Mouse (Mus musculus) megakaryocyte progenitor cell, adult 5-6 weeks (primary cell): ENCODE data around the gene Arhgef7. TPM values are rescaled to one million over a fixed set of nuclear protein-coding genes. Genes with fewer than 3 reads are reported as not detected.

ENCODE experiments used
- ATAC-seq: replicated peaks from 2 replicates; pipeline ENCODE4 v1.8.0; 2016; ENCODE audit warnings: mild to moderate bottlenecking, moderate TSS enrichment, inconsistent platforms; ENCODE audit not compliant: poor library complexity
- total RNA-seq, 2 experiments: library from RNA; stranded (forward) in 1 of 2; stranded (reverse) in 1 of 2; fragments of 157-497, 149-512 nt in 1 of 2; fragments of 200-1000 nt in 1 of 2; gene quantifications; 2 replicates each; pipeline versions ENCODE4 v1.2.3 to v1.2.4; 2015 to 2017

Gene Arhgef7
- total RNA-seq, 2 experiments from 2014 or later = 20.4 to 32.3 TPM

- ATAC-seq = no peak
These were observed 34.5 kb downstream of the Arhgef7 start for GRCm38 (mm10) chr8:11762048-11762447.

DNA sequence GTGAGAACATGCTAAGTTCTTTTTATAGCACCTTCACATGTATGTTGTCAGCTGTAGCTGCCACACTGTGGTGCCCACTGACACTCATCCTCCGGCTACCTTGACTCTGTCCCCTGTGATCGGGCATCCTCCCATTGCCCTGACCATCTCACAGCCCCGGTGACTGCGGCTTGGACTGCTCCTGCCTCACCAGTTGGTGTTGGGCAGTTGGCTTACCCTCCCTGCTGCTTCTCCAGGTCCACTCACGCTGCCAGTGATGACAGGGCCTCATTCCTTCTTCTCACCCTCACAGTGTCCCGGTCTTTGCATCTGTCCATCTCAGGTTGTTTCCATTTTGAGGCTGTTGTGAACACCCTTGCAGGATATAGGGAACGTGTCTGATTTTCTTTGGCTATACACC, 35.3 kb downstream of the Arhgef7 start:
- ATAC-seq = no peak

DNA sequence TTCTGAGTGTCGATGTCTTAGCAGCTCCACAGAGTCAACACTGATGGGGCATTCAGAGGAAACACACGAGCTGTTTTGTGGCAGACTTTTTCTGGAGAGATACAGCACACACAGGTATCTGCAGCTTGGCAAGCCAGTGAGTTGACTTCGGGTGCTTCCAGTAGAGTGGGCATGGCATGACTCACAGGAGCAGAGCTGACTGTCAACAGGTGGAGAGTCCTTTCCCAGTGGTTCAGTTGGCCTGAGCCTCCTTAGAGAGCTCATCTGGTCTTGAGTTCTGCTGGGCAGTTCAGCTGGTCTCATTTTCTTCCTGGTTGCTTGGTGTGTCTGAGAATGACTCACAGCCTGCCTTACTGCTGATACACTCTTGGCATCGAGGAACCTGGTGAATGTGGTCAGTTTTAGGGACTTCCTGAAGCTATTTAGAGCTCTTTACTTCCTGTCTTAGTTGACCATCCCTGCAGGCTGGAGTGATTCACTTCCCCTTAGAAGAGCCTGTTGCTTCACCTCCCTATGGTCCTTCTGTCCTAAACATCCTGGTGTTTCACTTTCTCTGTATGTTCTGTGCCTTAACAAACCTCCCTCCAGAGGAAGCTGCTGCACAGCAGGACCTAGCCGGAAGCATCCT, 39.8 kb downstream of the Arhgef7 start:
- ATAC-seq = peak; percentile 95

GRCm38 (mm10) chr8:11770001-11770400, 42.5 kb downstream of the Arhgef7 start:
- ATAC-seq = no peak

- no peak for ATAC-seq
These were observed 43.1 kb downstream of the Arhgef7 start for GRCm38 (mm10) chr8:11770521-11771080.

DNA sequence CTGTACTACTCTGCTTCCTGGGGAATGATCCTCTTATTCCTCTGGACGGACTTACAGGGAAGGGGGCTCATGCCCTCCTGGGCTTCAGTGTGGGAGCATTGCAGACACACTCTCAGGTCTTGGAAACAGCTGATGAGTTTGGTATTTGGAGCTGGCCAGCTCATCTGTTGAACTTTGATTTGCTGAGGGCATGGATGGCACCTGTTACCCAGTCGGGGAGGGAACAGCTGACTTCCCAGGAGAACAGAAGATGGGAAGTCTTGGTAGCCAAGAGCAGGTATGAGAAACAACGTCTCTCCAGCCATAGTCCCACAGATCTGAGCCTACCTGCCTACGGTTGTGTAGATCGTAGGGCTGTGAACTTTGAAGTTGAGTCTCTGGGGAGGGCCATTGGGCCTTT, 44.1 kb downstream of the Arhgef7 start:
- ATAC-seq = no peak

- ATAC-seq = no peak
These were observed 46.9 kb downstream of the Arhgef7 start for GRCm38 (mm10) chr8:11774195-11775076.

DNA sequence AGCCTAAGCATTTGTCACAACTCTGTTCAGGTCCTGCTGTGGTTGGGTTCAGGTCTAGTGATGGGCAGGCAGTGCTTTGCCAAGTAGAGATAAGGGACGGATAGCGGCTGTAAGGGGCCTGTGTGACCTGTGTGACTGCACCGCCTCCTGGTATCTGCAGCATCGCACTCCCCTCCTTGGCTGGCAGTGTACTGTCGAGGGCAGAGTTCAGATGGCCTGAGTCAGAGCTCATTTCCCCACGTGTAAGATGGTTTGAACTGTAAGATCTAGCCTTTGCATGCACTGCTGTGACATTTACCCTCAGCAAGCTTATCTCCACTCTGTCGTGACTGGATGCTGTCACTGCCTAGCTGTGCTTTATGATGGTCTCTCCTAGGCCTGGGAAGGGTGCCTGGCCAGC, 48.4 kb downstream of the Arhgef7 start:
- ATAC-seq = peak; percentile 69

- ATAC-seq = no peak
These were observed 49.1 kb downstream of the Arhgef7 start for GRCm38 (mm10) chr8:11776451-11777180.

- no peak for ATAC-seq
These were observed 49.7 kb downstream of the Arhgef7 start for GRCm38 (mm10) chr8:11777201-11777600.

GRCm38 (mm10) chr8:11778646-11779433, 51.3 kb downstream of the Arhgef7 start:
- no peak for ATAC-seq

DNA sequence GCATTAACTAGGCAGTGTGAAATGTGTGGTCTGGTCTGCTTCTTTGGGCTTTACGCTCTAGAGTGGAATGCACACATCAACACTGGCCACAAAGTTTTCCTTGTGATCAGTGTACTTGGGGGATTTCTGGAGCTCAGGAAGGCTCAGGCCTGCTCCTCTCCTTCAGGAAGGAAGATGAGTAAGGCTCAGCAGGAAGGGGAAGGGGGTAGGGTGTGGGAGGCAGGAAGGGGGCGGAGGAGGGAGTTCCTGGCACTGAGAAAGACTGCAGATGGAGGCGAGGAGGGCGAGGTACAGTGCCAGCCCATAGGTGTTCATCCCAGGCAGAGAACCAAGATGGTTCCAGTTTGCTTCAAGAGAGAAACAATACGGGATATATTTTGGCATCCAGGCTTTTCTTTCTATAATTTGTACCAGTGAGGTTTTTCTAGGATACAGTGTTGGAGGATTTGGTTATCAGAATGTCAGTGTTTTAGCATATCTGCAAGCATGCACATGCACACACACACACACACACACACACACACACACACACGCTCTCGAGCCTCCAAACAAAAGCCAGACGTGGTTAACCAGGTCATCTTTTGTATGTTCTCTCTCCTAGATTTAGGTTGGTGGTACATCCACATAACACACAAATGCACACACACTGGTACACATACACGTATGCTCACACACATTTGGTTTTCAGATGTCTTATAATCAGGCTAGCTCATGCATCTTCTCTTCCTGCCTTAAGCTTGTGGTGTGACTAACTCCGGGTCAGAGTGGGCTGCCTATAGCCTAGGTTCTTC, 52.5 kb downstream of the Arhgef7 start:
- no peak for ATAC-seq

DNA sequence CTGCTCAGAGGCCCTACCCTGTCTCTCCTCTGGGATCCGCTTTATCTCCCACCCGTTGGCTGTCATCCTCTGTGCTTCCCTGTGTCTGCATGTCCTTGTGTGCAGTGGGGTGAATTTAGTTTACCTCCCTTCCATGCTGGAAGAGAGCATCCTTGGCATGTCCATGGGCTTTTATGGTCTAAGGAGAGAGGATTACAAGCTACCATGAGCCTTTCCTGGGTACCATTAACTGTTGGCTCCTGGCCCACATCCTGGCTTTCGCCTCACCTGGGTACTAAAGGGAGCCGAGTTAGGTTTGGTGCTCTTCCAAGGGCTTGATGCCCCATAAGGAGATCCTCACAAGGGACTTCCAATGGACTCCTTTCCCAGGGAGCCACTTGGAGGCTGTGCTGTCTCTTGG, 53.1 kb downstream of the Arhgef7 start:
- ATAC-seq = no peak

DNA sequence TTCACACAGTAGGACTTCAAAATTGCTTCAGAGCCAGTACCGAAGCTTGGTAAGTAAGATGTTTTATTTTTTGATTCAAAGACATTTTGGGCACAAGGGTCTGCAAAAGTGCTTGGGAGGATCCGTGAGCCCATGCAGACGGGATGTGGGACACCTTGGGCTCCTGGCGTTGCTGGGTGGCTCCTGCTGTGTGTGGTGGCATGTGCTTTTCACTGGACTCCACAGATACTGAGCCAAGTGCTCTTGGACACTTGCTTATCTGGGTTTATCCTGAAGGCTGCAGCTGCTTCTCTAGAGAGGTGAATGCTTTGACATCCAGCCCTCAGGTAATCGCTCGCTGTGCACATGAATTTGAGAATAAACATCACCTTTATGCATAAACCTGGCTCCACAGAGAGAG, 55.1 kb downstream of the Arhgef7 start:
- ATAC-seq = no peak

GRCm38 (mm10) chr8:11783861-11784594, 56.5 kb downstream of the Arhgef7 start:
- ATAC-seq = no peak

GRCm38 (mm10) chr8:11785121-11785520, 57.6 kb downstream of the Arhgef7 start:
- ATAC-seq = no peak

DNA sequence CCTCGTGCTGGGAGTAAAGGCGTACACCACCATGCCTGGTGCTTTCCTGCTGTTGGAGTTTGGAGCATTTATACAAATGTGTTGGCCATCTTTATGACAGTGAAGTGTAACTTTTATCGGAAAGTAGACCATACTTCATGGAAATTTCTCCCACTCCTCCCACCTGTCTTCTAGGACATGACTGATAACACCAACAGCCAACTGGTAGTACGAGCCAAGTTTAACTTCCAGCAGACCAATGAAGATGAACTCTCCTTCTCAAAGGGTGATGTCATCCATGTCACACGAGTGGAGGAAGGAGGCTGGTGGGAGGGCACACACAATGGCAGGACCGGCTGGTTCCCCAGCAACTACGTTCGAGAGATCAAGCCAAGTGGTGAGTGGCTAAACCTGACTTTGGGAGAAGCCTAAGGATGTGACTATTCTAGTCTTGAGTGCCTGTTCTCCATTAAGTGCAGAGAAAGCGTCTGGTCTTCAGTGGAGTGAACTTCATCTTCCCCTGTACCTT, 58.1 kb downstream of the Arhgef7 start:
- no peak for ATAC-seq

- ATAC-seq = peak; percentile 71
These were observed 60.7 kb downstream of the Arhgef7 start for GRCm38 (mm10) chr8:11788252-11788651.

DNA sequence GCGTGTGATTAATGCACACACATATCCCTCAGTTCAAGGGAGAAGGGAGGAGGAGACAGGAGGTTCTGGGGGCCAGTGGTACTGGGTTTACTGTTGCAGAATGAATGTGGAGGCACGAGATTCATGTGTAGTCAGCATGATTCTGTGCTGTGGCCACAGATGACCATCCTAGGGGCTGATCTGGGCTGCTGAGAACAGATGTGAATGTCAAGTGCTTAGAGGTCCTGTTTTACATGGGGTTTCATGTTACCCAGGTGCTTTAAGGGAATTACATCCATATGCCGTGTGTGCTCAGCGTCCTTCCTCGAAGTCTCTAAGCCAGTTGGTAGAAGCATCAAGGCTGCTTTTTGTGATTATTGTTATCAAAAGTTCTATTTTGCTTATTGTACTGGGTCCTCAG, 61.6 kb downstream of the Arhgef7 start:
- no peak for ATAC-seq
